Mouse (Mus musculus): ENCODE measurements around the gene Stil. TPM values are rescaled to one million over a fixed set of nuclear protein-coding genes. Genes with fewer than 3 reads are reported as not detected.
A peak's percentile ranks its signal among the peaks of the same experiment; 100 is the strongest.

Gene Stil
- total and polyA plus RNA-seq, 2 experiments = 0.06 to 0.09 TPM

DNA sequence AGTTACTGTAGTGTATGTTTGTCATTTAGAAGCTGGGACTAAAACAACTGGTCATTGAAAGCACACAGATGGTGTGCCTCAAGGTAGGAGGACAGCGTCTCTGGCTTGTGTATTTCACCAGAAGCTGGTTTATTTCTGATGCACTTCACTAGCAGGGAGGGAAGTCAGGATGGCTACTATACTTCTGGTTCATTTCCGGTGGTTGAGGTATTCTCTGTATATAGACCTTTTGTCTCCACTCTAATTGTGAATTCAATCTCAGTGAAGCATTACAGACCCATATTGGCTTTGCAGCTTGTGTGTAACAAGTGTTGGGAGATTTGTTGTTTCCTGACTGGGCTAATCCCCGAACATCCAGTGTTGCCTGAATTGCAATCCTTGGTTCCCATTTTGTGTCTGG is 60.8 kb downstream of the Stil start:
- no peak for TF ChIP-seq CTCF (IDR thresholded peaks at IDR 0.05; ENCODE audit: low read depth, low read length)
- no peak for TF ChIP-seq POLR2A (IDR thresholded peaks at IDR 0.05; ENCODE audit: extremely low read depth, insufficient read depth, low read length)
- no peak overlapping the region for H3K27ac ChIP-seq (replicated peaks; ENCODE audit: insufficient read depth, low read depth, low read length)
- no peaks in the 10 kb centered on the region for H3K36me3 ChIP-seq (ENCODE audit: control insufficient read depth, insufficient read depth, low read length)
- no peaks in the 10 kb centered on the region for H3K79me2 ChIP-seq (ENCODE audit: control insufficient read depth, insufficient read depth, low read length)
- peaks cover 4% of the 10 kb centered on the region; the same call in 1 of the 2 replicates for H3K4me1 ChIP-seq (ENCODE audit: control insufficient read depth, insufficient read depth, low read length)
- no peak overlapping the region for H3K4me3 ChIP-seq (ENCODE audit: insufficient read depth, low read depth, low read length)
- 25% methylated on average over 3 of the region's 3 CpGs for whole genome bisulfite sequencing
- H3K27me3 ChIP-seq (ENCODE audit: control insufficient read depth, insufficient read depth, low read length) = peaks cover 49% of the 10 kb centered on the region
- H3K9ac ChIP-seq (ENCODE audit: low read depth, low read length) = no peak overlapping the region
- DNase-seq (ENCODE audit: extremely low read depth, low read depth, low spot score) = no peak

DNA sequence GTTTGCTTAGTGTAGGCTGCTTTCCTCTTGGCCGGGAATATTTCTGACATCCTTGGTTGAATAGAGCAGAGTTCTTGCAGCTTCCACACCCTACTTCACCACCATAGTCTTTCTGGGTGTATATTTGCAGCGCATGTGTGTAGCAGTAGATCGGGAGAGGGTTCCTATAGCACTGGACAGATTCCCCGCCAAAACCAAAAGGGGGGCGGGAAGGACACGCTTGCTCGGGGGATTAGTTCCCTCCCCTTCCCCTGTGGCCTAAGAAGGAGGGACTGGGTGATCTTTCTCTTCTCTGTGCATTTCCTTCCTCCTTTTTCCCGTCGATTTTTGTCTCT is 62.5 kb downstream of the Stil start:
- 6% methylated on average over 9 of the region's 9 CpGs for WGBS
- no peak for DNase-seq (ENCODE audit: extremely low read depth, low read depth, low spot score)
- Histone ChIP-seq H3K27ac (replicated peaks; ENCODE audit: insufficient read depth, low read depth, low read length) (no peak overlapping the region), H3K79me2 (ENCODE audit: control insufficient read depth, insufficient read depth, low read length) (no peaks in the 10 kb centered on the region), H3K4me1 (ENCODE audit: control insufficient read depth, insufficient read depth, low read length) (0 out of 2 replicates have a peak, but pooled peaks cover 1% of the 10 kb centered on the region), H3K9ac (ENCODE audit: low read depth, low read length) (no peak overlapping the region), H3K36me3 (ENCODE audit: control insufficient read depth, insufficient read depth, low read length) (no peaks in the 10 kb centered on the region), H3K4me3 (ENCODE audit: insufficient read depth, low read depth, low read length) (no peak overlapping the region), H3K27me3 (ENCODE audit: control insufficient read depth, insufficient read depth, low read length) (peaks cover 39% of the 10 kb centered on the region)
- TF ChIP-seq CTCF (IDR thresholded peaks at IDR 0.05; ENCODE audit: low read depth, low read length) = no peak
- no peak for TF ChIP-seq POLR2A (IDR thresholded peaks at IDR 0.05; ENCODE audit: extremely low read depth, insufficient read depth, low read length)

- 2% methylated on average over 58 of the region's 58 CpGs for WGBS
- 0 out of 2 replicates have a peak, but pooled peaks cover 1% of the 10 kb centered on the region for H3K4me1 ChIP-seq (ENCODE audit: control insufficient read depth, insufficient read depth, low read length)
- H3K4me3 ChIP-seq (ENCODE audit: insufficient read depth, low read depth, low read length) = peak overlapping the region; percentile 60; the same call in 1 of the 2 replicates
- no peak for TF ChIP-seq POLR2A (IDR thresholded peaks at IDR 0.05; ENCODE audit: extremely low read depth, insufficient read depth, low read length)
- no peak for DNase-seq (ENCODE audit: extremely low read depth, low read depth, low spot score)
- peak overlapping the region; percentile 64 for H3K9ac ChIP-seq (ENCODE audit: low read depth, low read length)
- H3K27me3 ChIP-seq (ENCODE audit: control insufficient read depth, insufficient read depth, low read length) = peaks cover 34% of the 10 kb centered on the region
- H3K79me2 ChIP-seq (ENCODE audit: control insufficient read depth, insufficient read depth, low read length) = no peaks in the 10 kb centered on the region
- H3K27ac ChIP-seq (replicated peaks; ENCODE audit: insufficient read depth, low read depth, low read length) = no peak overlapping the region
- H3K36me3 ChIP-seq (ENCODE audit: control insufficient read depth, insufficient read depth, low read length) = no peaks in the 10 kb centered on the region
These were observed 63.0 kb downstream of the Stil start for GRCm38 (mm10) chr4:115062875-115063517.

GRCm38 (mm10) chr4:115063518-115064239 is 63.7 kb downstream of the Stil start:
- no peaks in the 10 kb centered on the region for H3K79me2 ChIP-seq (ENCODE audit: control insufficient read depth, insufficient read depth, low read length)
- H3K27me3 ChIP-seq (ENCODE audit: control insufficient read depth, insufficient read depth, low read length) = peaks cover 34% of the 10 kb centered on the region
- H3K27ac ChIP-seq (replicated peaks; ENCODE audit: insufficient read depth, low read depth, low read length) = no peak overlapping the region
- WGBS = 8% methylated on average over 31 of the region's 31 CpGs
- no peak for DNase-seq (ENCODE audit: extremely low read depth, low read depth, low spot score)
- H3K4me3 ChIP-seq (ENCODE audit: insufficient read depth, low read depth, low read length) = no peak overlapping the region; the same call in 1 of the 2 replicates
- H3K9ac ChIP-seq (ENCODE audit: low read depth, low read length) = no peak overlapping the region
- H3K4me1 ChIP-seq (ENCODE audit: control insufficient read depth, insufficient read depth, low read length) = 0 out of 2 replicates have a peak, but pooled peaks cover 1% of the 10 kb centered on the region
- no peaks in the 10 kb centered on the region for H3K36me3 ChIP-seq (ENCODE audit: control insufficient read depth, insufficient read depth, low read length)
- TF ChIP-seq CTCF (IDR thresholded peaks at IDR 0.05; ENCODE audit: low read depth, low read length) (no peak), POLR2A (IDR thresholded peaks at IDR 0.05; ENCODE audit: extremely low read depth, insufficient read depth, low read length) (no peak)

DNA sequence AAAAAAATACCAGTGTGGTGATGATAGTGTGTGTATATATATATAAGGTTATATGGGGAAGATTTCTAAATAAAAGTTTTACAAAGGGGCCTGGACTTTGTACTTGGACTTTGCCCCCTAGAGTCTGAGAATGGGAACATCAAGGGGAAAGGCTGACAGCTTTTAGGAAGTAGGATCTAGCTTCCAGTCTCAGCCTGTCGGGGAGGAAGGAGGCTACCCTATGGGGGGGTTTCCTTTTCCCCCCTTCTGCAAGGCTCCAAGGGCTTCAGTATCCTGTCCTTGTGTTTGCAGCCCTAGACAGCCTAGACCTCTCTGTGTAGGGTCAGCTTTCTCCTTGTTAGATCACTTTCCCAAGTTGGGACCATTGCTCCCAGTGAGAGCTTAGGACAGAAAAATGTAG is 71.7 kb downstream of the Stil start:
- Histone ChIP-seq H3K4me1 (ENCODE audit: control insufficient read depth, insufficient read depth, low read length) (peaks cover 3% of the 10 kb centered on the region; the same call in 1 of the 2 replicates), H3K4me3 (ENCODE audit: insufficient read depth, low read depth, low read length) (no peak overlapping the region), H3K9ac (ENCODE audit: low read depth, low read length) (no peak overlapping the region), H3K36me3 (ENCODE audit: control insufficient read depth, insufficient read depth, low read length) (no peaks in the 10 kb centered on the region), H3K27ac (replicated peaks; ENCODE audit: insufficient read depth, low read depth, low read length) (no peak overlapping the region), H3K27me3 (ENCODE audit: control insufficient read depth, insufficient read depth, low read length) (no peaks in the 10 kb centered on the region), H3K79me2 (ENCODE audit: control insufficient read depth, insufficient read depth, low read length) (no peaks in the 10 kb centered on the region)
- no peak for DNase-seq (ENCODE audit: extremely low read depth, low read depth, low spot score)
- WGBS = 24% methylated on average over 1 of the region's 1 CpGs
- TF ChIP-seq POLR2A (IDR thresholded peaks at IDR 0.05; ENCODE audit: extremely low read depth, insufficient read depth, low read length) (no peak), CTCF (IDR thresholded peaks at IDR 0.05; ENCODE audit: low read depth, low read length) (no peak)

- H3K27ac ChIP-seq (replicated peaks; ENCODE audit: insufficient read depth, low read depth, low read length) = peak overlapping the region; percentile 65
- H3K36me3 ChIP-seq (ENCODE audit: control insufficient read depth, insufficient read depth, low read length) = no peaks in the 10 kb centered on the region
- DNase-seq (ENCODE audit: extremely low read depth, low read depth, low spot score) = no peak
- H3K4me1 ChIP-seq (ENCODE audit: control insufficient read depth, insufficient read depth, low read length) = peaks cover 3% of the 10 kb centered on the region; the same call in 1 of the 2 replicates
- WGBS = 87% methylated on average over 1 of the region's 1 CpGs
- no peaks in the 10 kb centered on the region for H3K27me3 ChIP-seq (ENCODE audit: control insufficient read depth, insufficient read depth, low read length)
- no peak overlapping the region for H3K4me3 ChIP-seq (ENCODE audit: insufficient read depth, low read depth, low read length)
- no peak overlapping the region for H3K9ac ChIP-seq (ENCODE audit: low read depth, low read length)
- no peaks in the 10 kb centered on the region for H3K79me2 ChIP-seq (ENCODE audit: control insufficient read depth, insufficient read depth, low read length)
- no peak for TF ChIP-seq CTCF (IDR thresholded peaks at IDR 0.05; ENCODE audit: low read depth, low read length)
- TF ChIP-seq POLR2A (IDR thresholded peaks at IDR 0.05; ENCODE audit: extremely low read depth, insufficient read depth, low read length) = no peak
These were observed 74.8 kb downstream of the Stil start for GRCm38 (mm10) chr4:115074789-115075188.

Data from liver, adult 2 months (tissue).